Mouse (Mus musculus): ENCODE results near the gene Man1c1. TPM values are rescaled to one million over a fixed set of nuclear protein-coding genes. Genes with fewer than 3 reads are reported as not detected.

Gene Man1c1
- polyA plus RNA-seq, 1 experiment from 2014 or later, result 1.9 TPM

- 78% methylated on average over 4 of the region's 4 CpGs for WGBS
- no peak for ATAC-seq
- Histone ChIP-seq H3K4me3 (ENCODE audit: low read depth, low read length) (no peak overlapping the region), H3K27me3 (replicated peaks; ENCODE audit: control insufficient read depth, insufficient read depth, low read length) (no peaks in the 10 kb centered on the region), H3K9ac (ENCODE audit: low read length) (no peak overlapping the region), H3K36me3 (ENCODE audit: control insufficient read depth, insufficient read depth, low read length) (no peaks in the 10 kb centered on the region), H3K4me1 (ENCODE audit: control insufficient read depth, insufficient read depth, low read length) (peaks cover 10% of the 10 kb centered on the region), H3K9me3 (replicated peaks; ENCODE audit: control insufficient read depth, low read length) (no peaks in the 10 kb centered on the region), H3K4me2 (ENCODE audit: low read length) (no peak overlapping the region), H3K27ac (ENCODE audit: low read depth, low read length) (no peak overlapping the region)
- no peak for DNase-seq (ENCODE audit: low spot score)
Observed at GRCm38 (mm10) chr4:134626350-134626749, 77.7 kb downstream of the Man1c1 start.

DNA sequence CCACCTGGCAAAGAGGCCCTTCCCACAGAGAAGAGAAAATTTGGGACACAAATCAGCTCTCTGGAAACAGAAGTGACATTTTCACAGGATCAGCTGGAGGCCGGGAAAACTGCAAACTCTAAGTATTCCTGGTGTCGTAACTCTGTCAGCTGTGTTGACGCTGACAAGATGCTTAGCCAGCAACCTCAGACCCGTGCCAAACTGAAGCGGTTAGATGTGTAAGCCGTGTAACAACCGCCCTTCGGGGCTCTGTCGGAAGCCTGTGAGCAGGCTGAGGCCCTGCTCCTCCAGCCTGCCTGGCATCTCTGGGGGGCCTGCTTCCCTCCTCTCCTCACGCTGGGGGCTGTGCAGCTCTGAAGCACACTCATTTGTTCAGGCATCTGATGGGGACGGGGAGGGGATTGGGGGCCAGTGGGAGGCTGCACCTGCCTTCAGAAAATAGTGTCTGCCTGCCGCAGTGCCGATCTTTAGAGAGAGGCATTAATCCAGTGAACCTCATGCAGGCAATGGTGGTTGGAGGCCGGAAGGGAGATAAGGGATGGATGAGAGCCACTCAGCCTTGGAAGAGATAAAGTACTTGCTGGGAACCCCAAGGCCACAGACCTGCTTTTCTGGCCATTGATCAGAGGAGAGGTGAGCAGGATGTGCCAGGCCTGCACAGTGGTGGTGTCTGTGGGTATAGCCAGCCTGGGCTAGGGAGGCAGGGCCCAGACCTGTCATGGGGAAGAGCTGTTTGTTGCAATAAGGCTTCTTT is 79.8 kb downstream of the Man1c1 start:
- Histone ChIP-seq H3K27ac (ENCODE audit: low read depth, low read length) (no peak overlapping the region; the same call in 1 of the 2 replicates), H3K4me2 (ENCODE audit: low read length) (no peak overlapping the region), H3K9ac (ENCODE audit: low read length) (no peak overlapping the region), H3K9me3 (replicated peaks; ENCODE audit: control insufficient read depth, low read length) (no peaks in the 10 kb centered on the region), H3K4me1 (ENCODE audit: control insufficient read depth, insufficient read depth, low read length) (peaks cover 4% of the 10 kb centered on the region; the same call in 1 of the 2 replicates), H3K4me3 (ENCODE audit: low read depth, low read length) (no peak overlapping the region), H3K27me3 (replicated peaks; ENCODE audit: control insufficient read depth, insufficient read depth, low read length) (no peaks in the 10 kb centered on the region), H3K36me3 (ENCODE audit: control insufficient read depth, insufficient read depth, low read length) (no peaks in the 10 kb centered on the region)
- 43% methylated on average over 14 of the region's 14 CpGs for WGBS
- peak; percentile 78 for DNase-seq (ENCODE audit: low spot score)
- ATAC-seq, result peak; percentile 68; the same call in 1 of the 2 replicates

- Histone ChIP-seq H3K4me1 (ENCODE audit: control insufficient read depth, insufficient read depth, low read length) (0 out of 2 replicates have a peak, but pooled peaks cover 4% of the 10 kb centered on the region), H3K9me3 (replicated peaks; ENCODE audit: control insufficient read depth, low read length) (no peaks in the 10 kb centered on the region), H3K36me3 (ENCODE audit: control insufficient read depth, insufficient read depth, low read length) (no peaks in the 10 kb centered on the region), H3K9ac (ENCODE audit: low read length) (no peak overlapping the region), H3K27me3 (replicated peaks; ENCODE audit: control insufficient read depth, insufficient read depth, low read length) (no peaks in the 10 kb centered on the region), H3K4me3 (ENCODE audit: low read depth, low read length) (no peak overlapping the region), H3K27ac (ENCODE audit: low read depth, low read length) (no peak overlapping the region), H3K4me2 (ENCODE audit: low read length) (no peak overlapping the region)
- 86% methylated on average over 9 of the region's 9 CpGs for WGBS
- no peak for ATAC-seq
- no peak for DNase-seq (ENCODE audit: low spot score)
Observed at GRCm38 (mm10) chr4:134621695-134622094, 82.4 kb downstream of the Man1c1 start.

DNA sequence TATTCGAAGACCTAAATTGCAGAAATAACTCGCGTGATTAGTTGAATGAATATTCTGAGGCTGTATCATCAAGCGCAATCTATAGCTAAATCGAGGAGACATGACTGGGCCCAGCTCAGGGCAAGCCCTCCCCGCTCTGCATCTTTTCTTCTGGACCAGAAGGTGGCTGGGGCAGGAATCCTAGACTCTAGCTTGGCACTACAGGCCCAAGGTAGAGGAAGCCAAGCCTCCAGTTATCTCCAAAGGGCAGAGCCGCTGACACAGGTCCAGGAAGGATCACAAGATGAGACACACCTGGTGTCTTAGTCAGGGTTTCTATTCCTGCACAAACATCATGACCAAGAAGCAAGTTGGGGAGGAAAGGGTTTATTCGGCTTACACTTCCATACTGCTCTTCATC is 83.8 kb downstream of the Man1c1 start:
- no peak overlapping the region for H3K9ac ChIP-seq (ENCODE audit: low read length)
- WGBS, result 89% methylated on average over 8 of the region's 8 CpGs
- ATAC-seq (no peak), DNase-seq (ENCODE audit: low spot score) (no peak)
- H3K27me3 ChIP-seq (replicated peaks; ENCODE audit: control insufficient read depth, insufficient read depth, low read length), result no peaks in the 10 kb centered on the region
- H3K36me3 ChIP-seq (ENCODE audit: control insufficient read depth, insufficient read depth, low read length), result no peaks in the 10 kb centered on the region
- H3K4me3 ChIP-seq (ENCODE audit: low read depth, low read length), result no peak overlapping the region
- H3K4me2 ChIP-seq (ENCODE audit: low read length), result no peak overlapping the region
- H3K4me1 ChIP-seq (ENCODE audit: control insufficient read depth, insufficient read depth, low read length), result peaks cover 14% of the 10 kb centered on the region
- H3K27ac ChIP-seq (ENCODE audit: low read depth, low read length), result no peak overlapping the region
- no peaks in the 10 kb centered on the region for H3K9me3 ChIP-seq (replicated peaks; ENCODE audit: control insufficient read depth, low read length)

DNA sequence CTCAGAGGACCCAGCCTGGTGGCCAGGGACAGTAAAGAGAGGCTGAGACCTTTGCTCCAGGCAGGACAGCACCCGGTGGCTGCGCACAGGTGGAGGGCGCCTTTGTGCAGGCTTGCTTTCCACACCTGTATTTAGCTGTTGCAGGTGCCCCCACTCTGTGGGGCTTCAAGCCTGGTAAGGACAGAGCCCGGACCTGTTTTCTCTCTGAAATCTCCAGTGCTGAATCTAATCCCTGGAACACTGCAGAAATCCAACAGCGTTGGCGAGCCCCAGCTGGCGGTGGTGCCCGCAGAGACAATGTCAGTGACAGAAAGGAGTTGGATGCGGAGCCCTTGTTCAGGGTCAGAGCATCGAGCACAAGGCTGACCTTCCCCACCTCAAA is 84.6 kb downstream of the Man1c1 start:
- H3K4me3 ChIP-seq (ENCODE audit: low read depth, low read length), result no peak overlapping the region
- H3K4me1 ChIP-seq (ENCODE audit: control insufficient read depth, insufficient read depth, low read length), result peaks cover 13% of the 10 kb centered on the region
- H3K27me3 ChIP-seq (replicated peaks; ENCODE audit: control insufficient read depth, insufficient read depth, low read length), result no peaks in the 10 kb centered on the region
- no peak overlapping the region for H3K4me2 ChIP-seq (ENCODE audit: low read length)
- DNase-seq (ENCODE audit: low spot score) (no peak), ATAC-seq (no peak)
- H3K27ac ChIP-seq (ENCODE audit: low read depth, low read length), result peak overlapping the region; percentile 21; the same call in 1 of the 2 replicates
- no peaks in the 10 kb centered on the region for H3K36me3 ChIP-seq (ENCODE audit: control insufficient read depth, insufficient read depth, low read length)
- no peak overlapping the region for H3K9ac ChIP-seq (ENCODE audit: low read length)
- H3K9me3 ChIP-seq (replicated peaks; ENCODE audit: control insufficient read depth, low read length), result no peaks in the 10 kb centered on the region
- 74% methylated on average over 10 of the region's 10 CpGs for WGBS

GRCm38 (mm10) chr4:134618810-134619488 is 85.1 kb downstream of the Man1c1 start:
- WGBS, result 79% methylated on average over 13 of the region's 13 CpGs
- ATAC-seq (no peak), DNase-seq (ENCODE audit: low spot score) (no peak)
- Histone ChIP-seq H3K9ac (ENCODE audit: low read length) (no peak overlapping the region), H3K4me3 (ENCODE audit: low read depth, low read length) (no peak overlapping the region), H3K4me2 (ENCODE audit: low read length) (no peak overlapping the region), H3K4me1 (ENCODE audit: control insufficient read depth, insufficient read depth, low read length) (peaks cover 10% of the 10 kb centered on the region), H3K36me3 (ENCODE audit: control insufficient read depth, insufficient read depth, low read length) (no peaks in the 10 kb centered on the region), H3K9me3 (replicated peaks; ENCODE audit: control insufficient read depth, low read length) (no peaks in the 10 kb centered on the region), H3K27ac (ENCODE audit: low read depth, low read length) (no peak overlapping the region), H3K27me3 (replicated peaks; ENCODE audit: control insufficient read depth, insufficient read depth, low read length) (no peaks in the 10 kb centered on the region)

GRCm38 (mm10) chr4:134617779-134618178 is 86.3 kb downstream of the Man1c1 start:
- H3K27ac ChIP-seq (ENCODE audit: low read depth, low read length), result no peak overlapping the region
- H3K4me1 ChIP-seq (ENCODE audit: control insufficient read depth, insufficient read depth, low read length), result peaks cover 10% of the 10 kb centered on the region
- no peak overlapping the region for H3K9ac ChIP-seq (ENCODE audit: low read length)
- DNase-seq (ENCODE audit: low spot score), result no peak
- no peaks in the 10 kb centered on the region for H3K36me3 ChIP-seq (ENCODE audit: control insufficient read depth, insufficient read depth, low read length)
- no peaks in the 10 kb centered on the region for H3K27me3 ChIP-seq (replicated peaks; ENCODE audit: control insufficient read depth, insufficient read depth, low read length)
- no peak overlapping the region for H3K4me3 ChIP-seq (ENCODE audit: low read depth, low read length)
- H3K9me3 ChIP-seq (replicated peaks; ENCODE audit: control insufficient read depth, low read length), result no peaks in the 10 kb centered on the region
- no peak overlapping the region for H3K4me2 ChIP-seq (ENCODE audit: low read length)
- no peak for ATAC-seq
- 86% methylated on average over 4 of the region's 4 CpGs for WGBS

- no peak overlapping the region for H3K4me2 ChIP-seq (ENCODE audit: low read length)
- H3K27ac ChIP-seq (ENCODE audit: low read depth, low read length), result peak overlapping the region; percentile 60
- DNase-seq (ENCODE audit: low spot score) (peak; percentile 60), ATAC-seq (peak; percentile 84)
- H3K4me3 ChIP-seq (ENCODE audit: low read depth, low read length), result no peak overlapping the region
- no peaks in the 10 kb centered on the region for H3K9me3 ChIP-seq (replicated peaks; ENCODE audit: control insufficient read depth, low read length)
- H3K36me3 ChIP-seq (ENCODE audit: control insufficient read depth, insufficient read depth, low read length), result no peaks in the 10 kb centered on the region
- H3K9ac ChIP-seq (ENCODE audit: low read length), result no peak overlapping the region
- 45% methylated on average over 15 of the region's 15 CpGs for whole genome bisulfite sequencing
- no peaks in the 10 kb centered on the region for H3K27me3 ChIP-seq (replicated peaks; ENCODE audit: control insufficient read depth, insufficient read depth, low read length)
- H3K4me1 ChIP-seq (ENCODE audit: control insufficient read depth, insufficient read depth, low read length), result peaks cover 10% of the 10 kb centered on the region
Observed at GRCm38 (mm10) chr4:134615929-134616625, 88.0 kb downstream of the Man1c1 start.
